Mouse (Mus musculus) cerebellum, postnatal 4 days (tissue): ENCODE measurements around the gene Pgbd5.

Source experiments
- DNase-seq, 2 experiments: peaks; one replicate each; pipeline ENCODE4 v3.0.0; 2022; ENCODE audit warnings: low spot score in 2 of 2, mixed read lengths in 1 of 2

Pgbd5 gene

DNA sequence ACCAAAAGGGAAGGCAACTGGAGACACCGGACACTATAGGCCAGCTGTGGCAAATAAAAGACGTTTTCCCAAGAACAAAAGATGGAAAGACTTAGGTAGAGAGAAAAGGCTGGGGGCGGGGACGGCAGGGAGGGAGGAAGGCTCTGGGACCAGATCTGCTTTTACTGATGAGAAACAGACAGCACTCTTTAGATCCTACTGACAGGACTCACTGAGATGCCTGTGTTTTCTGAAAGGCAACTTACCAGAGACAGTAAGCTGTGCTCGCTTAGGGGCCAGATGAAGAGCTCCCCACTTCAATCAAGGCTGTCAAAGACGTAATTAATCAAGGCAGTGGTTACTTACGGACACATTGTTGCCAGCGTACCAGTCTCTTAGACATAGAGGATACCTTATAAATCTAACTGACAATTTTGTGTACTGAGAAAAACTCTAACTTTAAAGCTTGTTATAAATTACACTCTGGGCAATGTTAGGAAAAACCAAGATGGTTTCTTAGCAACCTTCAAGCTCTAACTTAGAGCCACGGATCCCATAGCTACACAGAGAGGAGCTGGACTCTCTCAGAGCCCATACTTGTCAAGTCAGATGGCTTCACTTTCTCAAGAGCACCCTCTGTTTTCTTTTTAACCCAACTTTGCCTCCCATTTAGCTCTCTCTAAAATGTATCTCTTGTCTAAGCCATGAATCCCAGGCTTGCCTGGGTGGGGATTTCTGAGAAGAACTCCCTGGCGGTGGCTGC is 47.0 kb downstream of the Pgbd5 start:
- no peak for DNase-seq

GRCm38 (mm10) chr8:124391191-124391590 is 48.3 kb downstream of the Pgbd5 start:
- peak in 1 of 2 experiments; percentile 35 for DNase-seq

DNA sequence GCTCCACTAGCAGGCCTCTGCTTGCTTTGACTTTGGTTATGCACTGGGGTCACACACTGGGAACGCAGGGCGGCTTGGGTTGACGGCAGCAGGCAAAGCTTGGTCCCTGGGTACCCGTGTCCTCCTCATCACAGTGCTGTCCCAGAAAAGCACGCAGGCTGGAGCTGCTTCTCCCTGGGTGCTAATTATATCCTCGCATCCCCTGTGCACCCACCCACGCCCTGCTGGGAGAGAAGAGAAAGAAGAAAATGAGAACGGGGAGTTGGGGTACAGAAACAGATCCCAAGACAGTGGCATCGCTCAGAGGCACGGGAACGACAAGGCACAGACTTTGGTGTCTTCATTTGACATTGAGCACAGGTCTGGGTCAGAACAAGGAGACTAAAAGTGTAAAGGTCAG is 50.0 kb downstream of the Pgbd5 start:
- no peak for DNase-seq

DNA sequence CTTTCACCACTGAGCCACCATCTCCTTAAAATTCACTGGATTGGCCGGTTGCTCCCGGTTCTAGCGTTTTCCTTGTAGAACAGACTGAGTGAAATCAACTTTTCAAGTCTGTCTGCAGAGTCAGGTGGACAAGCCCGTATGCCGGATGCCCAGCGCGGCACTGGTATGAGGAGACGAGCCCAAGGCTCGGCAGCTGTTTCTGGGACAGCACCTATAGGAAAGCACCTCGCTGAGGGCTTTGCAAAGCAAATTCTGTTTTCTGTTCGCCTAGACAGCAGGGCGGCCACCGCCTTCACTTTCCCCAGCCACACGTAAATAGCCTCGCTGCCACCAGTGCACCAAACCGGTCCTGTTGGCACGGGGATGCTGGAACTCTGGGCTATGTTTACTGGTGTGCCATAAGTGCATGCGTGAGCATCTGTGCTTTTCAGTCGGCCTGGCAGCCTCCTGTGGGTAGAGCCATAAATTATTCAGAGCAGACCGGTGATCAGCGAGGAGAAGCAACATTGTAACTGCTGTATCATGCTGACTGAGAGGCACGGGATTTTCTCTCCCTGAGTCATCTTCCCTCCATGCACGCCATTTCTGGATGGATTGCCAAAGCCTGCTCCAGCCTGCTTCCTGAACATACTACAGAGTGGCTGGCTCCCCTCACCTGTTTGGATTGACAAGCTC is 53.1 kb downstream of the Pgbd5 start:
- DNase-seq = no peak

- DNase-seq = no peak
These were observed 55.1 kb downstream of the Pgbd5 start for GRCm38 (mm10) chr8:124384336-124384735.

DNA sequence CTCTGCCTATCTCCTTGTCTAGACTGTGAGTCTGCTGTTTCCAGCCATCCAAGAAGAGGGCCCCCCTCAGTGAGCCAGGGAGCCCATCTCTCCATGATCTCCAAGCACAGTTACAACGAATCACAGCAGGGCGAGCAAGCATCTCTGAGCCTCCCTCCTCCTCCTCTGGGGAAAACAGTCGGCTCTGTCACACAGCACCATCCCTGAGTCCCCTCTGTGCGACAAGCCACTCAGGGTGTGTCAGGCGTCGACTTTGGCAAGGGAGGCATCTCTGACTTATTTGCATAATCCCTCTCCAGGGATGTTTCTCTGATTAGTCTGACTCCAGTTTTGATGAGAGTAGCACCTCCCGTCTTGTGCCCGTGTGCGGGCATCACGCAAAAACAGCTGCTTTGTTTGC is 57.2 kb downstream of the Pgbd5 start:
- DNase-seq = no peak

GRCm38 (mm10) chr8:124379289-124379688 is 60.2 kb downstream of the Pgbd5 start:
- DNase-seq = no peak

DNA sequence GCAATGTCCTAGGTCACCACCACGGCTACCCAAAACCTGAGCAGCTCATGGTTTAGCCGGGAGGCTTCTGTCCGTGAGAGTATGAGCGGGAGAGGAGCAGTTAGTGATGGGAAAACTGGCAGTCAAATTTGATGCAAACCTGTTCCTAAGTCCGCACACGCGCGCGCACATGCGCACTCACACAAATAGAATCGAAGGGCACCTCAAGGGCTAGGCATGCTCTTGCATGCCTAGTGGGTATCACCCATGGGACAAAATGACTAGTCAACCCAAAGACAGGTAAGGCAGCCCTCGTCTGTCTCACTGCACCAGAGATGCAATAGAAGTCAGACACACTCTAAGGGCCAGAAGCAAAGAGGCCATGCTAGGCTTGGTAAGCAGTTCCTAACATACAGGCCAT is 63.1 kb downstream of the Pgbd5 start:
- DNase-seq = no peak

DNA sequence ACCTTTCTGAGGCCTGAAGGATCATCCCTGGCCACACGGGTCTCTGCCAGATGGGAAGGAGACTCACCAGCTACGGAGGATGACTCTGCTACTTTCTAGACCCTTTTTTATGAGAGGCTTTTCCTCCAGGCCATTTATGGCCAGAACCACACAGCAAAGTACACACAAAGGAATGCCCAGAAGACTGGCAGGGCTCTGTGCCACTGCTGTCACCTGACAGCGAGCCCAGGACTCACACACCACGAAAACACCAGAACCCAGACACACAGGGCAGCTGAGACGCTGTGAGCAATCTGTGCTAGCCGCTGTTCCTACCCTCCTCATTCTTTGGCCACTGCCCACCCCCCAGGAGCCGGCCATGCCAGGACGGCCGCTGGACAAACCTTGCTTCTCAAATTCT is 63.7 kb downstream of the Pgbd5 start:
- DNase-seq = no peak

- DNase-seq = no peak
These were observed 64.3 kb downstream of the Pgbd5 start for GRCm38 (mm10) chr8:124375168-124375567.

GRCm38 (mm10) chr8:124373753-124374152 is 65.7 kb downstream of the Pgbd5 start:
- no peak for DNase-seq

DNA sequence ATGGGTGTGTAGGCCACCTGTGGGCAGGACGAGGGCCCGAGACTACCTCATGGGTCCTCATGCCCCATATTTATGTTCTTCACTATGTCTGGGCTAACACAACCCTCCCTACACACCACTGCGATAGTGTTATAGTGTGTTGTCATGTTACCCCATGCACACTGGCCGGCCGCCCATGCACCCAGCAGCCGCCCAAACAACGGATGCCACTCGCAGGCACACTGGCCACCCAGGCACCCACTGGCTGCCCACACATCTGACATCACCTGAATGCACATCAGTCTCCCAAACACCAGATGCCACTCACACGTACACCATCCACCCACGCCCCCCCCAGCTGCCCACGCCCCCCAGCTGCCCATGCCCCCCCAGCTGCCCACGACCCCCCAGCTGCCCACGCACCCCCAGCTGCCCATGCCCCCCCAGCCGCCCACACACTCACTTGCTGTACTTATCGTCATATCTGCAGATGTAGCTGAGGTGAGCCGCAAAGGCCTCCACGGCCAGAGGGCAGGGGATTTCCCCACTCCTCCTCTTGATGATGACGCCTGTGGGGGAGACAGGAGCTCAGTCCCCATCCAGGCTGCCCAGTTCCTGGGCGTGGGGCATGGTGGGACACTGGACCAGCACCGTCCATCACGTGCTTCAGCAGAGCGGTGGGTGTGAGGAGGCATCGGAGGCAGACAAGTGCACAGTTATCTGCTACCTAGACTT is 67.9 kb downstream of the Pgbd5 start:
- DNase-seq = no peak

DNA sequence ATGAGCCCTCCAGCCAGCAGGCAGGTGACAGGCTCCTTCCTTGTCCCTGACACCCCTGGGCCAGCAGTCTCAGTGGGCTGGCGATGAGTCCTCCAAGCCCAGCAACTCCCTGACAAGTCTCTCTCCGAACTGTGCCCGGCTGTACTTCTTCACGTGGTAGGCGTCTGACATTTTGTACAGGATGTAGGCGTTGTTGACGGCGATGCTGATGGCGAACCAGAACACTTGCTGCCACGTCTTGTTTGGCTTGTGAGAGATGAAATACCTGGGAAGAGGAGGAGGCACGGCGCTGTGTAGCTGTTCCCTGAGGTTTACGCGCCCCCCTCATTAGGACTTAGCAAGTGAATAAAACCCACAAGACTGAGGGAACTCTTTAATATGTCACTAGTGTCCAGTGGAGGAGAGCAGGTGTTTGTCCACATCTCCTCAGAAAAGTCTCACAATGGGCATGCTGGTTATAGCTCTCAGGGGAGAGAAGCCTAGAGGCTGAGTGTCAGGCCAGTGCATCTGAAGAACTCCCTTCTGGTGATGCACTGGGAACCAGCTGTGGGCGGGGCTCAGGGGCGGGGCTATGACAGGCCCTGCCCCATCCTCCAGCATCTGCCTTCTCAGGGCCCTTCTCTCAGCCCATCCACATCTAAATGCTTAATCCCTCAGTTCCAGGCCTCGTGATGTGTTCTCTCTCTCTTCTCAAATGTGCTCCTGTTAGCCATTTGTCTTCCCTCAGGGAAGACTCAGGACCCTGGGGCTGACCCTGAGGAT is 68.9 kb downstream of the Pgbd5 start:
- DNase-seq = no peak

DNA sequence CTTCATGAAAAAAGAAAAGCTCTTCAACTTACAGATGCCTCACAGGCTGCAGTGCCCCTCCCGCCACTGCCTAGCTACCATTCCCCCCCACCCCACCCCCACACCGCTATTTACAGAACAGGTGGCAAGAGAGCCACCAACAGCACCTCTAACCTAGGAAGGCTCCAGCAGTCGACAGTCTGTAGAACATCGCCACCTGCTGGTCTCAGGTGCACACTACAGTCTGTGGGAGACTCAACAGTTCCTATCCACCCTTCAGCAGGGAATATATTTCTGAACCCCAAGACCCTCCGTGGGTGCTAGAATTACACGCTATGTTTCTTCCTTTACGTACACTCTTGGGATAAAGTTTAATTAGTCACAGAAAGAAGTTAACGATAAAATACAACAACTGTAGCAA is 71.2 kb downstream of the Pgbd5 start:
- peak; percentile 64 to 79 for DNase-seq

DNA sequence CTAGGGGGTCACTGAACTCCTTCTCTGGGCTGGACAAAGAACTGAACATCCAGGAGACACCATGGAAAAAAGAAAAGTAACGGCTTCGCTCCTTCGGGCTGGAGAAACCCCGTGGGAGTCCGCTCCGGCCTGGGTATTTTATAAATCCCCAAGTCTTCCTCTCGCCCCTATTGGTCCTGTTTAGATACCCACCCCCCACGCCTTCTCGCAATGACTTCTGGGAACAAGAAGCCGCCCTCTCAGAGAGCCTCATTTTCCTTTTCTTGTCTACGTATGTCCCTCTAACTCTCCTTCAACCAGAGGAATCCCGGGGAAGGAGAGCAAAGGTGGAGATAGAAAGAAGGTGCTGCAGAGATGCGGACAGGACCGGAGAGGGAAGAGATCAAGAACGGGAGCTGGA is 76.1 kb downstream of the Pgbd5 start:
- no peak for DNase-seq

DNA sequence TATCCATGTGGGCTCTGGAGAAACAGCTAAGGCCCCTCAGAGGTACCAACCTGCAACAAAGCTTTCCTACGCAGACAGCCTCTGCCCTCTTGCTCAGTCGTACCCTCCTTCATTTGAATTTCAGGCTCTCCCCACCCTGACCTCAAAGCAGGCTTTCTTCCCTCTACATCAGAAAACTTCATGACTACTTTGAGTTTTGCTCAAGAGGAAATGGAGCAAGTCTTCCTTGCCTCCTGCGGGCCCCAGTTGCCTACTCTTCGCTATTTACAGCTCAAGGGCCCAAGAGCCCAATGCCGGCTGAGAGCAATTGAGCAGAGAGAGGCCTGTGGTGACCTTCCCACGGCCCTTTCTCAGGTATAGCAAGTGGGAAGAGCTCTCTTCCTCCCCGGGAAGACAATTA is 76.9 kb downstream of the Pgbd5 start:
- DNase-seq = no peak

DNA sequence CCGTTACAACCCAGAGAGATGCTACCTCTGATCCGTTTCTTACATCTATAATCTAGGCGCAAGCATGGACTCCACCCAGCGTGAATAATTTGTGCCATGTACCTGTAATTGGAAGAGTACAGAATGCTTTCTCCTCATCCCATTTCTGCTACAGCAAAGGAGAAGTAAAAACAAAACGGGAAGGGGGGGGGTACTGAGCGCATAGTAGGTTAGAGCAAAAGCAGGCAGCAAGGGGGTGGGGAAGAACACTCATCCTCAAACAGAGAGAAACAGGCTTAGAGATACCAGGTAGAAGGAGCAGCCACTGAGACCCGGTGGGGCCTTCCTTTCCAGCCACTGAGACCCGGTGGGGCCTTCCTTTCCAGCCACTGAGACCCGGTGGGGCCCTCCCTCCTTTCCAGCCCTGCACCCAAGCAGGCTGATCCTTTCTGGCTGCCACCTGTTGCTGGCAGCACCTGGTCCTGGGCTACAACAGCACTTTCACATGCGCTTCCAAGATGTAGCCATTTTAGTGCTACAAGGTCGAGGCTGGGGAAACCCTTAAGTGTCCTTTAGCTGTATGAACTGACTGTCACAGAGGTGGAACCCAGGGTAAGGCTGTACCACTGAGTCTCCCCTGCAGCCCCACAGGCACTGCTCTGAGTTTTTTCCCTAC is 77.6 kb downstream of the Pgbd5 start:
- DNase-seq = no peak

GRCm38 (mm10) chr8:124360911-124361310 is 78.5 kb downstream of the Pgbd5 start:
- no peak for DNase-seq

GRCm38 (mm10) chr8:124351636-124352035 is 87.8 kb downstream of the Pgbd5 start:
- DNase-seq = no peak

GRCm38 (mm10) chr8:124349663-124350062 is 89.8 kb downstream of the Pgbd5 start:
- DNase-seq = peak; percentile 88 to 92

GRCm38 (mm10) chr8:124348087-124348486 is 91.4 kb downstream of the Pgbd5 start:
- no peak for DNase-seq
